Mouse (Mus musculus): Measurements from ENCODE around the gene Mrpl20.

DNA sequence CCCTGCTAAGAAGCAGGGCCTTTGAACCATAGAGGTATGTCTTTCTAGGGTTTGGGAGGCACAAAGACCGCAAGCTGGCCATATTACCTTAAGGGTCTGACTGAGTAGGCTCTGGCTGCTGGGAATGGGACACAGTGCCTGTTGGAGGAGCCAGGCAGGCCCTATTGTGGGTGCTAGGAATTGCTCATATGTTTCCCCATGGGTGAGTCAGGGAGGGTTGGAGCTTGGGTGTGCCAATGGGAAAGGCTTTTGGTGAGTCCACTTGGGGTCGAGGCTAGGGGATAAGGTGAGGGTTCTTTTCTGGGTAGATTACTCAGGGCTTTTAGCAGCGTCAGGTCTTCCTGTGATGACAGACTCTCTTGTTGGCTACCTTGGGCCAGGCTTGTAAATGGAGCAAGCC lies 48.7 kb downstream of the Mrpl20 start:
- TF ChIP-seq POLR2A (IDR thresholded peaks at IDR 0.05; ENCODE audit: insufficient read depth, low read depth, low read length) (no peak), CTCF (IDR thresholded peaks at IDR 0.05) (no peak), EP300 (IDR thresholded peaks at IDR 0.05; ENCODE audit: insufficient read depth, low read depth, low read length) (no peak)

Data from heart, adult 2 months (tissue).